Mouse (Mus musculus) ES-E14 (cell line): ENCODE data around the gene Gm21093. TPM values are rescaled to one million over a fixed set of nuclear protein-coding genes. Genes with fewer than 3 reads are reported as not detected.
"Not testable (repeated sequence)": the region's sequence is repeated elsewhere in the genome, so short reads cannot be mapped to it uniquely, and the experiment has no call there.

ENCODE experiments used
- DNase-seq: peaks from one replicate; pipeline ENCODE4 v3.0.0-alpha.2; 2013; ENCODE audit warnings: low read depth, low spot score
- H3K27ac ChIP-seq: 2 replicates; pipeline ENCODE4 v1.5.1; 2012; ENCODE audit warnings: low read depth, mild to moderate bottlenecking, low read length, moderate library complexity, mixed read lengths; ENCODE audit not compliant: poor library complexity, insufficient read depth, severe bottlenecking
- H3K36me3 ChIP-seq: 2 replicates; pipeline ENCODE4 v1.6.1; 2012; ENCODE audit warnings: mild to moderate bottlenecking, low read length, moderate library complexity, mixed read lengths; ENCODE audit not compliant: control insufficient read depth, poor library complexity, insufficient read depth, severe bottlenecking
- H3K4me1 ChIP-seq, 2 experiments: fragments of 150-350 bp in 1 of 2; sonication (generic) in 1 of 2; 2 replicates each; pipeline ENCODE4 v1.6.1; 2012; ENCODE audit warnings: low read length in 2 of 2, mild to moderate bottlenecking in 1 of 2, mixed read lengths in 1 of 2; ENCODE audit not compliant: control insufficient read depth in 2 of 2, insufficient read depth in 2 of 2, poor library complexity in 1 of 2
- H3K4me3 ChIP-seq, 2 experiments: fragments of 150-350 bp in 1 of 2; sonication (generic) in 1 of 2; 2 replicates each; pipeline ENCODE4 v1.5.1; 2012; ENCODE audit warnings: low read length in 2 of 2, low read depth in 1 of 2, mild to moderate bottlenecking in 1 of 2, mixed read lengths in 1 of 2; ENCODE audit not compliant: insufficient read depth in 1 of 2, poor library complexity in 1 of 2, severe bottlenecking in 1 of 2
- H3K9ac ChIP-seq: 2 replicates; pipeline ENCODE4 v1.6.1; 2012; ENCODE audit warnings: low read depth, mild to moderate bottlenecking, low read length, mixed read lengths; ENCODE audit not compliant: poor library complexity, insufficient read depth, severe bottlenecking
- H3K9me3 ChIP-seq: fragments of 150-350 bp; sonication (generic); 2 replicates; pipeline ENCODE4 v1.6.1; 2012; ENCODE audit warnings: low read depth, mild to moderate bottlenecking, low read length; ENCODE audit not compliant: control insufficient read depth, insufficient read depth
- in situ Hi-C, 2 experiments: fragments of 600-800 bp; cut with MboI; formaldehyde crosslinking; loops; one replicate each; pipeline ENCODE4 v1.15.1; 2025; ENCODE audit warnings: low sequenced_read_pairs in 2 of 2, inconsistent platforms in 1 of 2; ENCODE audit not compliant: unreplicated experiment in 2 of 2
- total RNA-seq: library from RNA; depleted of rRNA; stranded (reverse); fragments of 300-350 nt; gene quantifications from 2 replicates; pipeline ENCODE4 v1.2.3, GENCODE M21; 2012; rRNA removed

Gm21093 gene
- not detected in 2 replicates for total RNA-seq

- in situ Hi-C loops, H3K9me3 ChIP-seq: not testable (repeated sequence)
Observed at GRCm38 (mm10) chr4:42034626-42035025, at the start of gene Gm21093. Gm21093 (minus strand) TSS chr4:42034726.

More at GRCm38 (mm10) chr4:42034626-42035025, at the start of gene Gm21093:
- H3K9ac ChIP-seq, H3K36me3 ChIP-seq, H3K4me1 ChIP-seq, H3K4me3 ChIP-seq, DNase-seq, H3K27ac ChIP-seq: not testable (repeated sequence)

Other genes starting within 250 kb of the Gm21093 start
- gene Gm21541, start 131.1 kb downstream of the Gm21093 start, total RNA-seq, result not detected in 2 replicates
- 1.9 TPM in 1 of 2 replicates, not detected in the other for gene Gm20878, start 93.2 kb downstream of the Gm21093 start, total RNA-seq
- not detected in 2 replicates for gene Fam205a4, start 68.7 kb downstream of the Gm21093 start, total RNA-seq
- not detected in 2 replicates for gene Gm3893, start 56.5 kb upstream of the Gm21093 start, total RNA-seq
- not detected in 2 replicates for gene Gm13304, start 80.1 kb upstream of the Gm21093 start, total RNA-seq
- not detected in 2 replicates for gene Gm13306, start 118.7 kb upstream of the Gm21093 start, total RNA-seq
- not detected in 2 replicates for gene Gm13305, start 133.9 kb upstream of the Gm21093 start, total RNA-seq
- not detected in 2 replicates for gene Gm10600, start 205.9 kb upstream of the Gm21093 start, total RNA-seq
- not detected in 2 replicates for gene Ccl21b, start 221.0 kb upstream of the Gm21093 start, total RNA-seq